Mouse (Mus musculus) right cerebral cortex, postnatal 10 days (tissue): Measurements from ENCODE around the gene Myh8.

Experiments used
- DNase-seq, 2 experiments: peaks; one replicate each; pipeline ENCODE4 v3.0.0; 2021; ENCODE audit warnings: low spot score in 2 of 2

Myh8 gene

GRCm38 (mm10) chr11:67276601-67277174 is at the start of gene Myh8:
Gene Myh8 (plus strand): TSS chr11:67277124.
- peak; percentile 44 to 63 for DNase-seq

GRCm38 (mm10) chr11:67228731-67229130 is 48.2 kb upstream of the Myh8 start:
- no peak for DNase-seq

DNA sequence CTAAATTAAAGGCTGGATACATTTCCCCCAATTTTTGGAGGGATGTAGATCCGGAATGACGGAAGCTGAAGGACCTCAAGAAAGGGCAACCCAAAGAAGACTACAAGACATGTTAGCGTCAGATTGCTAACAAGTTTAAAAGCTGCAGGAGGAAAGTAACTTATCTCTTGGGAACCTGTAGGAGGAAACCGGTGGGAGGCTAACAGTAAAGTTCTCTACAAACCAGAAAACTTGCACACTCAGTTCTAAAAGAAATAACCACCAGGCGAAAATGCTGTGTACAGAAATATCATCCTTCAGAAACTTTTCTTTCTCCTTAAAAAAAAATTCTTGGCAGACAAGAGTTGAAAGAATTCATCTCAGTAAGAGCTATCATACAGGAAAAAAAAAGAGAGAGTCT is 47.8 kb upstream of the Myh8 start:
- DNase-seq = no peak

GRCm38 (mm10) chr11:67229946-67230345 is 47.0 kb upstream of the Myh8 start:
- DNase-seq = no peak

DNA sequence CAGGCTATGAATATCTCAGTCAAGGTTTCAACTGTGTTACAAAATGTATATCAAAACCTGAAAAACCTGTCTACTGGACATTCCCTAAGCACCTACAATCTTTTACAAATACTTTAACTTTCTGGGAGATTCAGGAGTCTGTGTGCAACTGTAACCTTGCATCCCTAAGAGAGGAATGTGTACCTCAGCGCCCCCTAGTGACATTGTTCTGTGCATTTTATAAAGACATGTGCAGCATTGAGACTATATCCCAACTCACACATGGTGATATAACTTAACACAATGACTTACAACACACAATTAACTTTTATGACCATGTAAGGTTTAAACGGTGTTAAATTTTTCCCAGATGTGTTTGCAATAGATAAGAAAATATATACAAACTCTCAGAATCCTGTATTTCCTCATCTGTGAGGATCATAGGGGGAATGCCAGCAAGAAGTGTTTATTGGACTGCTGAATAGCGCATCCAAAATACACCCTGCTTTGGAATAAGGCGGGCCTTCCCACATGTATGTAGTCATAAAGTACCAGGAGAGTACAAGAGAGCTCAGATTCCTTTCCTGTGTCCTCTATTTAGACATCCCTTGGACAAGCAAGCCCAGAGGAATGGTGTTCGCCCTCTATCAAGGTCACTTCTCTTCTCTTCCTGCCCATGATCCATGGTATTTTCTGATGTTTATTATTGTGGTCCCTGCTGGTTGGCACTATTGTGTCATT is 41.1 kb upstream of the Myh8 start:
- DNase-seq = peak; percentile 54 to 75

GRCm38 (mm10) chr11:67236799-67237198 is 40.1 kb upstream of the Myh8 start:
- DNase-seq = no peak

GRCm38 (mm10) chr11:67237481-67238079 is 39.3 kb upstream of the Myh8 start, which contains the start of gene Myh4:
Gene Myh4 (plus strand): TSS chr11:67238029.
- no peak for DNase-seq

DNA sequence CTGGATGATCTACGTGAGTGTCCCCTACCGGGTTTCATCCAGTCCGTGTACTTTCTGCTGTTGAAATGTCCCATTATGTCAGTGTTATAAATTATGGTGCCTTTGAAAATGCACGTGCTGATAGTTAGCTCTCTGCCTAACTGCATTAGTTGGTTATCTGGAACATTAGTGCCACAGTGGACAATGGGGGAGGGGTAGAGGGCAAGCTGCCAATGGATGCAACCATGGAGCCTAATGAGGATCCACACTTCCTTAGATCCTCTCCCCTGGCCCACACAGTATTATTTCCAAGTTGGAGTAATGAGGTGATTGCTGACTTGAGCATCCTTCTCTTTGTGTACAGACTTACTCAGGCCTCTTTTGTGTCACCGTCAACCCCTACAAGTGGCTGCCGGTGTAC is 35.9 kb upstream of the Myh8 start:
- DNase-seq = no peak

- DNase-seq = peak; percentile 49 to 71
Observed at GRCm38 (mm10) chr11:67253691-67254090, 23.2 kb upstream of the Myh8 start.

GRCm38 (mm10) chr11:67257048-67257447 is 19.9 kb upstream of the Myh8 start:
- no peak for DNase-seq

GRCm38 (mm10) chr11:67260956-67261355 is 16.0 kb upstream of the Myh8 start:
- DNase-seq = no peak

DNA sequence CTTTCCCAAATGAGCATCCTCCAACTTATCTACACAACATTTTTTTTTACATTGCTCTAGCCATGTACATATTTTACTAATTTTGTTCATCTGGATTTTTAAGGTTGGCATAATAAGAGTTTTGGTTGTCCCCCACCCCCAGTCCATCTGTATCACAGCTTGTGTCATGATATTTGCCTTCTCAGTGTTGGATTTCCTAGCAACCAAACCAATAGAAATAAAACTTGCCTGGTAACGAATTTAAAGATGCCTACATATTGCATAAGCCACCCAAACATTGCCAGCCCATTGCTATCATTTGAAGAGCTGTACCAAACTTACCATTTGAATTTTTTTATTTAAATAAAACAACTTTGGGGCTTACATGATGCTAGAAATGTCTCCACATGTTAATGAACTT is 16.5 kb downstream of the Myh8 start:
- DNase-seq = no peak

DNA sequence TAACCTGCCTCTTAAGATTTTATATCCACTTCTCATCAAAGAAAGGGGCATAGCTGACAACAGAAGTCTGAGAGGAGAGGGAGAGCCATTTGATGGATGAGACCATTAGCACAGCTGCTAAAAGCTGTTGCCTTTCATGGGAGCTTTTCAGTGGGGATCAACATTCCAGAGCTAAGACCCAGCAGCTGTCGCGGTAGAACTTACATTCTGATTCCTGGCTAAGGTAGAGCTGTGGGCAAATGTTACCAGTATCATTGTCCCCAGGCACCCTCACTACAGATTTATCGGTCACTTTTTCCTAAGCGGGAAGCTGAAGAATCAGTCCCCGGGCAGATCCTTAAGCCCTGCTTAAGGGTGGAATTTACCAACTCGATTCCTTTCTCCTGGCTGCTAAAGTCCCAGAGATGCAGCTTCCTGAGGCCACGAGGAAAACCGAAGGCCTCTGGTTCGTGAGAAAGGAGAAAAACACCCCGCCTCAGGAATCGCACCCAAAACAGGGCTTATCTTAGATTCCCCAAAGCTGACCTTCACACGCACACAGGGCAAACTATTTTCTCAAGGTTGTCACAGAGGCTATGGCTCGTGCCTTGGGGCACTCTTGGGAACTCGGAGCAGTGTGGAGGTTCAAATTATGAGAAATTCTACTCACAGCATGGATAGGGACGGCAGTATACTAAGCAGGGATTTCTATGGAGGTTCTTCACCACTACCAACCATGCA is 37.0 kb downstream of the Myh8 start:
- no peak for DNase-seq

- no peak for DNase-seq
Observed at GRCm38 (mm10) chr11:67321358-67321757, 44.4 kb downstream of the Myh8 start, which contains the start of gene Myh13. Gene Myh13 (plus strand): TSS chr11:67321658.

DNA sequence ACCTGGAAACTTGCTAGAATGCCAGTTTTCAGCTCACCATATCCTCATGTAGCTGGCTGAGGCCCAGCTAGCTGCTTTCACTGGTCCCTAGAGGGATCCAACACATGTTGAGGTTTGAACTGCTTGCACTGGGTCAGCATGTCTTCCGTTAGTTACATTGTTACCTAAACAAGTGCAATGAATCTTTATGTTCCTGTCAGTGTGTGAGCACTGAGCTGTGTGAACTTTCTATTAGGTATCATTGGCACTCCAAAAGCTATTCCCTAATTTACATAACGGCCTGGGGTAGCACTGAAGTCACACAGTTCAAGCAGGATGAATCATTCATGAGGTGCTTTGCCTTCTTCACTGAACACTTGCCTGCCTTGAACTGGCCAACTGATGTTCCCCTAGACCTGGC is 49.6 kb downstream of the Myh8 start:
- no peak for DNase-seq

DNA sequence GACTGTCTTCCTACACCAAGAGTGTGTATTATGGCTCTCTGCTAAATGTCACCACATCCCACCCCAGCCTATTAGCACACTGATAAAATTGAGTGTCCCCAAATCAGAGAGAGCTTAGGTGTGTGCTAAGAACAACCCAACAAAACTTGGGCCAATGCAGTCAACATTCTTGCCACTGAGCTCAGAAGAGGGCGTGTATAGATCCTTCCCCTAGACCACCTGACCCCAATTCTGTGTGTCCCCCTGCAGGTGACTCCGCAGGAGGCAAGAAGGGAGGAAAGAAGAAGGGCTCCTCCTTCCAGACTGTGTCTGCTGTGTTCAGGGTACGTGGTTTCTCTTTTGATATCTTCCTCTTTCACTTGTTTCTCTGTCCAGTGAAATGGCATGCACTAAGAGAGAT is 67.6 kb downstream of the Myh8 start:
- DNase-seq = no peak

GRCm38 (mm10) chr11:67345186-67345855 is 68.4 kb downstream of the Myh8 start:
- no peak for DNase-seq

DNA sequence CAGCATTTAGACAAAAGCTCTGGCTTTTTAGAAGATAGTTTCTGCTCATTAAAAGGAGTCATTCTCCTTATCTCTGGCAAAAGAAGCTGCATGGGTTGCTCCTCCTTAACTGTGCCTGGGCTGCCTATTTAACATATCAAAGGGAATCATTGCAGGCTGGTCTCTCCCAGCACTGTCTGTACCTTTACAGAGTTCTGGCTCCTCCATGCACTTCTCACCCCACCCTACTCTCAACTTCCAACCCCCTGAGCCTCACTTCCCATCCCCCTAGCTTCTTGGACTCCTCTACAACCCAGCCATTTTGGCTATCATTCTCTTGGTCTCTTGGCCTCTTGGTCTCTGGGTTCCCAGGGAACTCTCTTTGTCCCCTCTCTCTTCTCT is 68.9 kb downstream of the Myh8 start:
- DNase-seq = no peak

DNA sequence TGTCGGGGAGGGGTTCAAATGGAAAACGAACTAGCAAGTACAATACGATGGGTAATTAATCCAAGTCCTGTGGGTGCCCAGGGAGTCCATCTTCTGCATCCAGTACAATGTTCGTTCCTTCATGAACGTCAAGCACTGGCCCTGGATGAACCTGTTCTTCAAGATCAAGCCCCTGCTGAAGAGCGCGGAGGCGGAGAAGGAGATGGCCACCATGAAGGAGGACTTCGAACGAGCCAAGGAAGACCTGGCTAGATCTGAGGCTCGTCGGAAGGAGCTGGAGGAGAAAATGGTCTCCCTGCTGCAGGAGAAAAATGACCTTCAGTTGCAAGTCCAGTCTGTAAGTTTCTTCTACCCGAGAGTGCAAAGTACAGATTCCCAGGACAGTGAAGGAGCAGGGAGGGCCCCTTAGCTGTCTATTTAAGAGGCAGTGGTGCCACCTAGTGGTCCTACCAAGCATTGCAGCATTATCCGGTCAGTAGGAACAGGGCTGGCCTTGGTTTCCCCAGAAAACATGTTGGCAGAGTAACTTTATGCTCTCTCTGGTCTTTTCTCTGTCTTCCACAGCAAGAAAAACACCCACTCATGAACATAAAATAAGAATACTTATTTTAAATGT is 73.3 kb downstream of the Myh8 start:
- DNase-seq = peak; percentile 72 to 86

GRCm38 (mm10) chr11:67353011-67353410 is 76.1 kb downstream of the Myh8 start:
- DNase-seq = no peak

- DNase-seq = peak in 1 of 2 experiments; percentile 42
Observed at GRCm38 (mm10) chr11:67358031-67358430, 81.1 kb downstream of the Myh8 start.
